Mouse (Mus musculus) embryonic facial prominence, embryonic 14.5 days (tissue): ENCODE results near the gene Ky. TPM values are rescaled to one million over a fixed set of nuclear protein-coding genes. Genes with fewer than 3 reads are reported as not detected.

ENCODE experiments used
- polyA plus RNA-seq: library from polyadenylated mRNA; unstranded; fragments of >200 nt; fragmentation: Nextera tagmentation; extraction: Ambion mirVana; gene quantifications from 2 replicates; pipeline ENCODE4 v1.2.1, GENCODE M21; 2014

Gene Ky
- polyA plus RNA-seq, 1 experiment from 2014 or later, result 2.7 TPM

Other genes starting within 250 kb of the Ky start
- gene Ephb1, start 151.1 kb upstream of the Ky start, polyA plus RNA-seq, result 3.9 and 4.4 TPM in 2 replicates
- gene Anapc13, start 120.5 kb downstream of the Ky start, polyA plus RNA-seq, result 175 and 190 TPM in 2 replicates
- gene Cep63, start 120.8 kb downstream of the Ky start, polyA plus RNA-seq, result 40.7 and 47.0 TPM in 2 replicates
- gene Amotl2, start 210.9 kb downstream of the Ky start, polyA plus RNA-seq, result 44.5 and 48.1 TPM in 2 replicates